Mouse (Mus musculus) embryonic facial prominence, embryonic 10.5 days (tissue): ENCODE results near the gene Gm3594. TPM values are rescaled to one million over a fixed set of nuclear protein-coding genes. Genes with fewer than 3 reads are reported as not detected.
"Not testable (repeated sequence)": the region's sequence is repeated elsewhere in the genome, so short reads cannot be mapped to it uniquely, and the experiment has no call there.

Experiments used
- DNase-seq: peaks from one replicate; pipeline ENCODE4 v3.0.0-alpha.2; 2017; ENCODE audit warnings: low spot score
- H3K27ac ChIP-seq: fragments of 300-500 bp; sonication (generic); replicated peaks from 2 replicates; pipeline ENCODE4 v1.5.1; 2016; ENCODE audit warnings: mild to moderate bottlenecking
- H3K27me3 ChIP-seq: fragments of 300-500 bp; sonication (generic); replicated peaks from 2 replicates; pipeline ENCODE4 v1.6.1; 2016; ENCODE audit warnings: low read depth, mild to moderate bottlenecking; ENCODE audit not compliant: poor library complexity, severe bottlenecking
- H3K36me3 ChIP-seq: fragments of 300-500 bp; sonication (generic); replicated peaks from 2 replicates; pipeline ENCODE4 v1.6.1; 2016; ENCODE audit warnings: mild to moderate bottlenecking, moderate library complexity
- H3K4me1 ChIP-seq: fragments of 300-500 bp; sonication (generic); 2 replicates; pipeline ENCODE4 v1.6.1; 2016
- H3K4me3 ChIP-seq: fragments of 300-500 bp; sonication (generic); 2 replicates; pipeline ENCODE4 v1.5.1; 2016; ENCODE audit warnings: mild to moderate bottlenecking, moderate library complexity
- H3K9me3 ChIP-seq: fragments of 300-500 bp; sonication (generic); 2 replicates; pipeline ENCODE4 v1.6.1; 2016; ENCODE audit warnings: mild to moderate bottlenecking
- WGBS: fragments of 180-500 bp; shearing (Covaris S2); methylation state at CpG from one replicate; pipeline ENCODE4 v1.1.7; 2016; 5-methylcytosine and 5-hydroxymethylcytosine counted together
- polyA plus RNA-seq: library from polyadenylated mRNA; unstranded; fragments of >200 nt; fragmentation: Nextera tagmentation; extraction: Ambion mirVana; gene quantifications from 2 replicates; pipeline ENCODE4 v1.2.1, GENCODE M21; 2016

Gene Gm3594
- not detected in 2 replicates for polyA plus RNA-seq

DNA sequence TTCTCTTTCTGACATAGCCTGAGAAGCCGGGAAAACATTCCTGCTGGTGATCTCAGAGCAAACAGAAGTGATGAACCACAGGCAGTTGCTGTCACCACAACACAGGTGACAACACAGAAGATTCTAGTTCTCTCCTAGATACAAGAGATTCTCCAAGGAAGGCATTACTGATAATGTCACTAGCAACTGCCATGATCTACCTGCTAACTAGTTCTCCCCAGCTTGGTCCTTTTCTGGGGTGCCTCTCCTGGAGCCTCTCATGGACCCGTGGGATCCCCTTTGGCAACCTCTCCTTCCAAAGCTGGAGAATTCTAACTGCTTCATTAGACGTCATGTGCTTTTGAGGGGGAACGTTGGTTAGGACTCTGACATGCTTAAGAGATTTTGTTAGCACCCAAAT lies at the start of gene Gm3594:
TSS of gene Gm3594 (minus strand) at position 101 of the 400 bp plus-strand sequence.
- H3K4me3 ChIP-seq, DNase-seq, H3K27ac ChIP-seq, H3K9me3 ChIP-seq, H3K27me3 ChIP-seq, H3K4me1 ChIP-seq, H3K36me3 ChIP-seq: not testable (repeated sequence)
- WGBS = no CpG with 5 or more reads among the region's 4 CpGs

GRCm38 (mm10) chr14:6486331-6486730 lies 41.9 kb upstream of the Gm3594 start:
- not testable (repeated sequence) for DNase-seq, H3K9me3 ChIP-seq, H3K4me1 ChIP-seq, H3K27me3 ChIP-seq, H3K4me3 ChIP-seq, H3K36me3 ChIP-seq, H3K27ac ChIP-seq
- WGBS = 44% methylated on average over 1 of the region's 1 CpGs

GRCm38 (mm10) chr14:6485541-6485940 lies 41.1 kb upstream of the Gm3594 start:
- not testable (repeated sequence) for DNase-seq, H3K9me3 ChIP-seq

DNA sequence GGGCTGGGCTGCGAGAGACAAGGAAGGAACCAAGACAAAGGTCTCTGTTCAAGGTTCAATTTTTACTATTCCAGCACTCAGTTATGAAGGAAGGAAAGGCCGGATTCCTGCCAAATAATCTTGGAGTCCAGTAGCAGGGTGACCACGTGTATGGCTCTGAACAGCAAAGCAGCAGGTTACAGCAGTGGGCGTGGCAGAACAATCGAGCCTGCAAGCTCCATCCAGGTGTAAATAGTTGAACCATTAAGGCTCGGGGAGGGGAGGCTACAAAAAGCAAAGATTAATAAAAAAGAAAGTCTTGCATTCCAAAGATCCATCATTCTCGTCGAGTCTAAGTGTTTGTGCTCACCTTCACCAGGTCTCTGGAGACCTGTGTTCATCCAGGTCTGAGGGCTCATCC lies 37.7 kb upstream of the Gm3594 start:
- H3K27ac ChIP-seq = not testable (repeated sequence)
- WGBS = 83% methylated on average over 8 of the region's 8 CpGs

More at GRCm38 (mm10) chr14:6485541-6485940, 41.1 kb upstream of the Gm3594 start:
- not testable (repeated sequence) for H3K27me3 ChIP-seq, H3K4me1 ChIP-seq, H3K27ac ChIP-seq, H3K36me3 ChIP-seq, H3K4me3 ChIP-seq
- 78% methylated on average over 1 of the region's 1 CpGs for WGBS

GRCm38 (mm10) chr14:6471856-6472255 lies 27.4 kb upstream of the Gm3594 start:
- not testable (repeated sequence) for H3K4me1 ChIP-seq, H3K36me3 ChIP-seq, DNase-seq, H3K27me3 ChIP-seq, H3K4me3 ChIP-seq, H3K9me3 ChIP-seq, H3K27ac ChIP-seq
- 92% methylated on average over 1 of the region's 1 CpGs for WGBS

More for the DNA sequence above, 37.7 kb upstream of the Gm3594 start:
- not testable (repeated sequence) for H3K4me1 ChIP-seq, H3K9me3 ChIP-seq, DNase-seq, H3K36me3 ChIP-seq, H3K4me3 ChIP-seq, H3K27me3 ChIP-seq

GRCm38 (mm10) chr14:6440774-6441173 lies 3.6 kb downstream of the Gm3594 start:
- WGBS = 90% methylated on average over 3 of the region's 4 CpGs
- not testable (repeated sequence) for H3K27ac ChIP-seq, H3K27me3 ChIP-seq, DNase-seq, H3K4me3 ChIP-seq, H3K36me3 ChIP-seq, H3K9me3 ChIP-seq, H3K4me1 ChIP-seq

DNA sequence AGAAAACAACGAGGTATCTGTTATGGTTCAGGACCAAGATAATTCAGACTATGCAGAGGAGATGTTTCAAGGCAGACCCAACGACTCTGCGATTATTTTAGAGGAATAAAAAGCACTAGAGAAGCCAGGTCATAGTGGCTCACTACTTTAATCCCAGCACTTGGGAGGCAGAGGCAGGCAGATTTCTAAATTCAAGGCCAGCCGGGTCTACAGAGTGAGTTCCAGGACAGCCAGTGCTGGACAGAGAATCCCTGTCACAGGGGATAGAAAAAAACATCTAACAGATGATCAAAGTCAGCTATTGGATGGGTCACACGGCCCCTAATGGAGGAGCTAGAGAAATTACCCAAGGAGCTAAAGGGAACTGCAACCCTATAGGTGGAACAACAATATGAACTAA lies 4.2 kb downstream of the Gm3594 start:
- not testable (repeated sequence) for H3K27ac ChIP-seq, H3K4me3 ChIP-seq, H3K27me3 ChIP-seq, DNase-seq, H3K9me3 ChIP-seq, H3K4me1 ChIP-seq, H3K36me3 ChIP-seq
- 82% methylated on average over 2 of the region's 5 CpGs for WGBS

DNA sequence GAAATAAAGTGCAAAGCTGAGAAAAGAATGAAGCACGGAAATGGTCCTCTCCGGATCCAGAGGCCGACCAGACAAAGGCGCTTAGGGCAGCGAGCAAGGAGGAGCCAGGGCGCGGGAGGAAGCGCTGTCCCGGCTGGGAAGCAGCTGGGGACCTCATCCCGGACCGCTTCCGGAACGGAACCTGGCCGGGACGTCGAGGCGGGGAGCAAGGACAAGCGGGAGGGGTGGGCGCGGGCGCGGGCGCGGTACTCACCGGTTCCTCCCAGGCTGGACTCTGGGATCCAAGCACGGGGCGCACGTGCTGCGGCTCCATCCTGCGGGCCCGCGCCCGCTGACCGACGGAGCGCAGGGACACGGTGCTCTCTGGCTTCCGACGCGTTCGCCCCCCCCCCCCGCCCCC lies 17.6 kb downstream of the Gm3594 start:
- WGBS = 3% methylated on average over 31 of the region's 42 CpGs
- peak overlapping the region; percentile 44 for H3K4me3 ChIP-seq
- H3K27ac ChIP-seq, H3K27me3 ChIP-seq, H3K4me1 ChIP-seq, H3K9me3 ChIP-seq, DNase-seq, H3K36me3 ChIP-seq: not testable (repeated sequence)

DNA sequence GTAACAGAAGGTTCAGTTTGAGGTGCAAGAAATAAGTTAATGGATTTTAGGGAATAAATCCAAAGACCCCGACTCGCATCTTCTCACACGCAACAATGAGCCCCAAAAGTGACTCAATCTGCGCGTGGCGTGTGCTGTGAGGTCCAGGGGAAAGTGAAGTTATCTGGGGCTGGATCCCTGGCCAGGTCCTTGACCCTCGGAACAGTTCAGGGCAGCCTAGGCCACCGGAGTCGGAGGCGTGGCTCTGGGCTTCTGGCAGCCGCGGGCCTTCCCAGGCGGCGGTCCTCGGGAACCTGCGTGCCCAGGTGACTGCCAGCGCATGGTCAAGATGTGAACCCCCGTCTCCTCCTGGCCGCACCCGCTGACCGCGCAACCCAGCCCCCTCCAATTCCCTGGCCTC lies 18.1 kb downstream of the Gm3594 start:
- not testable (repeated sequence) for H3K9me3 ChIP-seq, H3K27me3 ChIP-seq, H3K36me3 ChIP-seq, H3K4me1 ChIP-seq, H3K27ac ChIP-seq
- peak; percentile 6 for DNase-seq
- H3K4me3 ChIP-seq = peak overlapping the region; percentile 44
- 18% methylated on average over 22 of the region's 22 CpGs for whole genome bisulfite sequencing

GRCm38 (mm10) chr14:6412382-6412781 lies 32.0 kb downstream of the Gm3594 start, which contains the start of gene Gm3591:
TSS of gene Gm3591 (minus strand) at chr14:6412482.
- H3K4me3 ChIP-seq, H3K9me3 ChIP-seq, H3K27me3 ChIP-seq, DNase-seq, H3K36me3 ChIP-seq, H3K4me1 ChIP-seq, H3K27ac ChIP-seq: not testable (repeated sequence)
- WGBS = no CpG with 5 or more reads among the region's 2 CpGs

GRCm38 (mm10) chr14:6390219-6390618 lies 54.2 kb downstream of the Gm3594 start, which contains the start of gene Gm16440:
TSS of gene Gm16440 (minus strand) at chr14:6390319.
- H3K4me3 ChIP-seq, H3K27ac ChIP-seq, H3K4me1 ChIP-seq, H3K27me3 ChIP-seq, H3K36me3 ChIP-seq, H3K9me3 ChIP-seq, DNase-seq: not testable (repeated sequence)
- 87% methylated on average over 2 of the region's 4 CpGs for WGBS
